Mouse (Mus musculus) small intestine, adult 2 months (tissue): Measurements from ENCODE around the gene Fcamr.

Experiments used
- CTCF ChIP-seq: fragments of 200-500 bp; IDR thresholded peaks from 2 replicates; pipeline ENCODE4 v1.5.1; 2012; ENCODE audit warnings: low read depth, mild to moderate bottlenecking, control low read depth, inconsistent platforms, low read length, moderate library complexity, mixed read lengths; ENCODE audit not compliant: insufficient replicate concordance, insufficient read length; ENCODE audit errors: extremely low read depth
- POLR2A ChIP-seq: fragments of 200-500 bp; IDR thresholded peaks from 2 replicates; pipeline ENCODE4 v1.6.1; 2012; ENCODE audit warnings: low read depth, mild to moderate bottlenecking, control low read depth, inconsistent platforms, low read length, moderate library complexity

DNA sequence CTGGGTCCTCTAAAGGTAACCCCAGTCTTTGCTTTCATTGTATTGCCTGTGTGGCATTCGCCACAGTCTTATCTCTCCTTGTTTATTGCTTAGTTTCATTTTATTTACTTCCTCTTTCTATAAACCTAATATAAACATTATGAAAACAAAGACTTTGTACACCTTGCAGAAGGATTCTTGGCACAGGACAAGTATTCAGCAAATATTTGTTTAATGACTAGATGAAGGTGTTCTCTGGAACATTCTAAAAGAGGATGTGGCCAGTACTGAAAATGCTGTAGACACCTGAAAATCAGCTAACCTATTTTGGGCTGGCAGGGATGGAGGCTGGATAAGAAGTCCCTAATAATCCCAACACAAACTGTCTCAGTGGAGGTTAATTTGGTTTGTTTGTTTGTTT, 39.1 kb upstream of the Fcamr start:
- TF ChIP-seq POLR2A (no peak), CTCF (no peak)
